Mouse (Mus musculus): Measurements from ENCODE around the gene Spi1.

GRCm38 (mm10) chr2:91139764-91140163 lies 57.6 kb downstream of the Spi1 start:
- TF ChIP-seq CTCF (conservative IDR thresholded peaks at IDR 0.05; ENCODE audit: low read length) (no peak), POU5F1 (IDR thresholded peaks at IDR 0.05; ENCODE audit: borderline replicate concordance, low read length) (no peak)
